Mouse (Mus musculus) spleen, postnatal 10 days (tissue): ENCODE results near the gene Smyd1.

Experiments used
- DNase-seq, 2 experiments: peaks; one replicate each; pipeline ENCODE4 v3.0.0; 2021 to 2022; ENCODE audit warnings: low spot score in 2 of 2

Gene Smyd1

DNA sequence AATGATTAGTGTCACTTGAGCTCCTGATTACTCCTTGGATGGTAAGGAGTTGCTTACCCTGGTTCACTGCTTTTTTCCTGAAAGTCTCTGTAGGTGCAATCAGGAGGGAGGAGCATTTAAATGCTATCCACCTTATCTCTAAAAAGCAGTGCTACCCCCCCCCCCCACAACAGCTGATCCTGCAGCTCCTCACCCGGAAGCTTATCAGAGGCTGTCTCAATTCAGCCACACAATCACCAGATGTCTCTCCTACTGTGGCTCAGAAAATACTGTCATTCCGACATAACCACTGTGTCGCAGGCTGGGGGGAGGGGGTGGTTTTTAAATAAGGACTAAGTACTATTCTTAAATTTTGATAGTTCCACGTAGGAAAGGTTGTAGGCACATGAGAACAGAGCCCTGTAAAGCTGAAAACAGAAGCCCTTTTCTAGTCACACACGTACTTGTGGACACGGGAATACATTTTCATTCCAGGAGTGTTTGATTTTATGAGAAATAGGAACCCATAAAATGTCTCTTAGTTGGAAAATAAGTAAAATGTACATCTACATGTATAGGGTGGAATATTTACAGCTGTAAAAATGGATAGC lies 61.9 kb downstream of the Smyd1 start:
- DNase-seq = no peak

DNA sequence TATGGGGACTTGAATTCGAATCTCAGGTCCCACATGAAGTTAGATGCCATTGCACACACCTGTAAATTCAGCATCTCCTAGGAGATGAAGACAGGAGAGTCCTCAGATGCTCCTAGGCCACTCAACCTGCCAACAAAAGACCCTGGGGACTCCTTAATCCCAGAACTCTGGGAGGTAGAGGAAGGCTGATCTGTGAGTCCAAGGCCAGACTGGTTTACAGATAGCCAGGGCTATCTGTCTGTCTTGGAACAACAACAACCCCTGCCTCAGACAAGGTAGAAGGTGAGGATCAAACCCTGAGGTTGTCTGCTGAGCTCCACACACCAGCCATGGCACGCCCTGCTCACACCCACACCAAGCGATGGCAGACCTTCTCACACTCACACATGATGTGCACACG lies 62.9 kb downstream of the Smyd1 start:
- DNase-seq = no peak

GRCm38 (mm10) chr6:71258562-71258961 lies 63.5 kb downstream of the Smyd1 start:
- DNase-seq = no peak

- no peak for DNase-seq
Observed at GRCm38 (mm10) chr6:71257375-71257774, 64.7 kb downstream of the Smyd1 start.

- no peak for DNase-seq
Observed at GRCm38 (mm10) chr6:71256166-71256565, 65.9 kb downstream of the Smyd1 start.

DNA sequence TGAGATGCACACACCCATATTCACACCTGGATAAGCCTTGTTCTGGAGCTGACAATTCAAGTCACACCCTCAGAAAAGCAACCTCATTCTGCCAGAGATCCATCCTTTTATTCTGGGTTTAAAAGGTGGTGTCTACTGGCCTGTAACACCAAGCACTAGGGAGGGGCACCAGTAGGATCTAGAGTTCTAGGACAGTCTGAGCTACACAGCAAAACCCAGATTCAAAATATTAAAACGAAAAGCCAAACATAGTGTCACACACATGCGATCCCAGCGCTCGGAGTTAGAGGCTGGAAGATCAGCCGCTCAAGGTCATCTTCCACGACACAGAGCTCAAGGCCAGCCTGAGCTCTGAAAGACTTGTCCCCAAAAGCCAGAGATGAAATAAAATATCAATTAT lies 67.6 kb downstream of the Smyd1 start:
- no peak for DNase-seq

DNA sequence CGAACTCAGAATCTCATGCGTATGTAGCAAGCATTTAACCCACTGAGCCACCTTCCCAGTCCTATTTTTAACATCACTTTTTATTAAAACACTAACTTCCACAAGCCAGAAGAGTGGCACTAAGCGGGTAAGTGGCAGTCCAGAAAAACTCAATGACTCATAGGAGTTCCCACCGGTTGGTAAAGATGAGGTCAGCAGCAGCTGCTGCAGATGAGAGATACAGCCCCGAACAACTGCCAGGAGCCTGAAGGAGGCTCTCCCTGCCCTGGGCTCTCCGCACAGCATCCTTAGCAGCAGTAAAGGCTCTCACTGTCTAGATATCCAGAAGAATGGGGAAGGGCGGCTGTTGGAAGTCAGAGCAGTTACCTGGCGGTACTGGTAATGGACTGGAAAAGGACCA lies 71.1 kb downstream of the Smyd1 start:
- no peak for DNase-seq

DNA sequence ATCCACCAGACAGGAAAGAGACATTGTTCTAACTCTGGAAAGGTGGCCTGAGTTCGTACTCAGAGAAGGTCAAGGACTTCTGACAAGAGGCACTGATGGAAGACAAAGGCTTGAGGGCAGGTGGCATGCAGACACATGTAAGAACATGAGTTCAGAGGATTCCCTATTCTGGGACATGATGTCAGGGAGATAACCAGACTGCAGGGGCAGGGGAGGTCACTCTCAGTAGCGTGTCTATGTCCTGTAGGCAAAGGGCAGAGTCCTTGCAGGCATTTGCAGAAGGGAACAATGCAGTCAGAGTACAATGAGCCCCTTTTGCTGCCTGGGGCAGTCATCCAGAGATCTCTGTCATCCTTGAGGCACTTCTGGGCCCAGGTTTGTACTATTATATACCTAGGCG lies 72.4 kb downstream of the Smyd1 start:
- no peak for DNase-seq

DNA sequence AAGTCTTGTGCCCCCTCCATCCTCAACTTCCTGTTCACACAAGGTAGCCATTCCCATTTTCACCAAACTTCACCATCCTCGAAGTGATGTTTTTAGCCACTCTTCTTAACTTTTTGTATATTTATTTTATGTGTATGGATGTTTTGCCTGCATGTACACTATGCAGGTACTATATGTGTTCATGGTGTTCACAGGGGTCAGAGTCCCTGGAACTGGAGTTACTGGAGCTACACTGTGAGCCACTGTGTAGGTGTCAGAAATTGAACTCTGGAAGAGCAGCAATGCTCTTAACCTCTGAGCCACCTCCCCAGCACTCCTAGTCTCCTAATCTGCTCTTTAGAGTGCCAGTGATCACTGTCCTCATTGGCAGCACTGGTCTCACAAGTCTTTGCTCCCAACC lies 73.6 kb downstream of the Smyd1 start:
- no peak for DNase-seq

- DNase-seq = no peak
Observed at GRCm38 (mm10) chr6:71243258-71243657, 78.8 kb downstream of the Smyd1 start.

GRCm38 (mm10) chr6:71242811-71243210 lies 79.2 kb downstream of the Smyd1 start:
- no peak for DNase-seq

DNA sequence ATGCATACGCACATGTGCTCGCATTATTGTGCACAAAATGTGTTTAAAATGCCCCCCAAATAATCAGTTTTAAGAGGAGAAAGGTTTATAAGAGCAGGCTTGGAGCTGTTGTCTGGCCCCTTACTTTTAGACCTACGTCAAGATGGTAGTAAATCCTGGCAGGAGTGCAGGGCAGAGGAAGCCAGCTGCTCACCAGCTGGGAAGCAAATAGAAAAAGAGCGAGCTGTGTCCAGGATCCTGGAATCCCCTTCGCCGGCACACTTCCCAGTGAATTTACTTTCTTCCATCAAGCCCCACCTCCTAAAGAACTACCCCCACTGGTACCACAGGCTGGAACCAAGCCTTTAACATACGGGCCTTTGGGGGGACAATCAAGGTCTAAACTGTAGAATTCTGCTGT lies 81.2 kb downstream of the Smyd1 start:
- no peak for DNase-seq

GRCm38 (mm10) chr6:71239069-71239750 lies 82.8 kb downstream of the Smyd1 start:
- DNase-seq = no peak

DNA sequence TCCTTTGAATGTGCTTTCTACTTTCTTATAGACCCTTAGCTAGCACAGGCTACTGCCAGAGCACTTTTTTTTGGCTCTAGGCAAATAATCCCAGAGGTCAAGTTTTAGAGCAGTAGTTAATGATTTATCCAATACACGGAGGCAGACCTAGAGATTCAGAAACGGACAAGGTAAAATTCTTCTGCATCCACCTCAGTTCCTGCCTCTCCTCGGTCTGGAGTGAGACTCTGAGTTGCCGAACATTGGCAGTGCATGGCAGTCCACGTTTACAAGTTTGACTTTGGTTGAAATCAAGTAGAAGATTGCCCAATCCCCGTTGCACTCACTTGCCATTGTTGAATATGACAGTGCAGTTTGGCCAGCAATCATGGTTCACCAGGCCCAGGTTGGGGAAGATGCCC lies 85.0 kb downstream of the Smyd1 start:
- no peak for DNase-seq

GRCm38 (mm10) chr6:71236506-71236905 lies 85.5 kb downstream of the Smyd1 start:
- DNase-seq = no peak

DNA sequence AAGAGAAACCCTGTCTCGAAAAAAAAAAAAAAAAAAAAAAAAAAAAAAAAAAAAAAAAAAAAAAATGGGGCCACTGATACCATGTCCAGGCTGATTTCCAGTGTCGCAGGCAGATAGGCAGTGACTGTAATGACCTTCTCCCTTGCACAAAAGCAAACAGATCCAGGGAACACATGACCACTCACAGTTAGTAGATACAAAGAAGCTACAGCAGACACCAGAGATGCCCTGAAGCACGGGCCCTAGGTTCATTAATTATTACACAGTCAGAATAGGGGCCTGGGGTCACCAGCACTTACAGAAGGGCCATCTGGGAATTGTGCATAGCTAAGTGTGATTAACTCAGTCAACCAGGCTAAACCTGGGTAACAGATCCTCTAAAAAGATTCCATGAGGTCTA lies 86.1 kb downstream of the Smyd1 start:
- DNase-seq = no peak

DNA sequence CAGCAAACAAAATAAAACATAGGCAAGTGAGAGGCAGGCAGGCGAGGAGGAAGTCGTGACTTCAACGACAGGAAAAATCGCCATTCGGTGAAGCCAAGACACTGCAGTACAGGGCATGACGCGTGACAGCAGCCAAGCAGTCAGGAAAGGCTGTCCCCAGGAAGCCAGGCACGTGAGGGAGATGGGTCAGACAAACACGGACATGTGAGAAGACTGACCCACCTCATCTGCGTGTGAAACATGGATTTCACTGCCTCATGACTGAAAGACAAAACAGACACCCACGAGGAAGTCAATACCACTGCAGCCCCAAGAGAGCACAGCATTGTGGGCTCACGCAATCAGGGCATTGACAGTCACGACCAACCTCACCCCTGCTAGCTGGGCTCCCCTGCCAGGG lies 86.9 kb downstream of the Smyd1 start:
- no peak for DNase-seq

- DNase-seq = no peak
Observed at GRCm38 (mm10) chr6:71227157-71227770, 94.8 kb downstream of the Smyd1 start.

- DNase-seq = no peak
Observed at GRCm38 (mm10) chr6:71226544-71226943, 95.5 kb downstream of the Smyd1 start.

DNA sequence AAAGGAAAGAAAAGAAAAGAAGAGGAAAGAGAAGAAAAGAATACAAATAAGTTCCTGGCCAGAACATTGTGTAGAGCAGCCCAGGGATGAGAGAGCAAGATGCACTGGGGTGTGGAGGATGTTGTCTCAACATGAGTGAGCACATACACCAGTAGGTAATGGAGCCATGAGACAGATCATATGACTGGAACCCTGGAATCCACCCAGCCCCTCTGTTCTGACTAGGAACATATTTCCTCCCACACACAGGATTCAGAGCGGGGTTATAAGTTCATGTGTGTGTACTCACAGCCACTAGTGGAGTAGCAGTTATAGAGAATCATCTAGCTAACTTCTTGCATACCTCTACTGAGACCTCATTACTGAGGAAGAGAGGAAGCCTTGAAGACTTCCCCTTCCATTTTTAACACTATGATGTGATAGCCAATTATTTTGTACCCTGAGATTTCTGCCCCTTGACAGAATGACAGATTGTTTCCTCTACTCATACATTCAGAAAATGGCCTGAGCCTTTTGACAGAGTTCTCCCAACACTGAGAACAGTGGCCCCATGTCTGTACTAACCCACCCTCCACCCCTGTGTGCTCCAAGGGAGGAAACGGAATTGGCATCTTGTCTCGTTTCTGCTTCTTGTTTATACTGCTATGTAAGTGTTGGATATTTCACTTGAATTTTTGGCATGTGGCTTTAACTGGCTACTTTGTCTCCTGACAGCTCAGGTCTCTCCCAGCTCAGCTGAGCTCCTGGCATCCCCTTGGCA lies 97.7 kb downstream of the Smyd1 start:
- no peak for DNase-seq

DNA sequence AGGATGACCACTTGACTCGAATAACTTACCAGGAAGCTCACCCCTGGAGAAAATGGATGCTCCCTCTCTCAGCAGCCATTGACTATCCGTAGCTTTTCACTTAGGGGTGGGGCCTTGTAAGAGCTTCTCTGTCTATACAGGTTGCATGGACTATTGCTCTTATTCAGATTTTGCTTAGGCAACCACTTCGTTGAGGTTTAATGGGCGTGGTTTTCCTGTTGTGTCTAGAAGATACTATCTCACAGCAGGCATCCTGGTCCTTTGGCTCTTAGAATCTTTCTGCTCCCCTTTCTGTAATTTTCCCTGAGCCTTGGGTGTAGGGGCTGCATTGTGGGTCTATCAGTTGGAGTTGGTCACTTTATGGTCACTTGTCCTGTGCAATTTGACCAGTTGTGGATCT lies 100.5 kb downstream of the Smyd1 start:
- DNase-seq = no peak

DNA sequence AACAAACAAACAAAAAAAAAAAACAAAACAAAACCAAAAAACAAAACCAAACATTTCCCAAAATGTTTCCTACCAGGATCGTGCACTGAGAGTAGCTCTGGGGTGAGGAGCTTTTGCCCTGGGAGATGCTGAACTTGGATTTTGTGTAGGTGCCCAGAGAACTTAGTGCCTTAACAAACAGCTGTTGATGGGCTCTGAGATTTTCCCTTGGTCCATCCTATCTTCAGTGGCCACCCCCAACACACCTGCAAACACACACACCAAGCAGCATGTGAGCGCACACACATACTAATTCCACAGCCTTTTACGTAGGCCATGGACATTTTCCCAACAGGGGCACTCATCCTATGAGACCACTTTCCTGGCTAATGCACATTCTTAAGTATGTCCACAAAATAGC lies 109.6 kb downstream of the Smyd1 start:
- DNase-seq = no peak

GRCm38 (mm10) chr6:71211917-71212316 lies 110.1 kb downstream of the Smyd1 start:
- no peak for DNase-seq
